Mouse (Mus musculus): ENCODE results near the gene Usp39.

DNA sequence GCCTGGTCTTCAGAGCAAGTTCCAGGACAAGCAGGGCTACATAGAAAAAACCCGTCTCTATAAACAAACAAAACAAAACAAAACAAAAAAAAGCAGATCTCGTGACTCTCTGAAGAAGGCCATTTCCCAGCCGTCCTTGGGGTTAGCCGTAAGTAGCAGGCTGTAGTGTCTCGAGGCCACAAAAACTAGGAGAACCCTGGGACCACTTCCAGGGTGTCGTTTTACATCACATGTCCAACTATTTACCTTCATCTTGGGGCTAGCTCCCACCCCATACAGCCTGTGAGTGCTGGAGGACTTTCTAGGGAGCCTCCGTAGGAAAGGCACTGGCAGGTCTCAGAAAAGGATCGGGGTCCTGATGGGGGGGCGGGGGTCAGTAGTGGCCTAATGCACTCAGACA lies 41.5 kb downstream of the Usp39 start:
- no peak for TF ChIP-seq CTCF (IDR thresholded peaks at IDR 0.05; ENCODE audit: extremely low read depth, insufficient read length, insufficient replicate concordance, low read depth, low read length)
- TF ChIP-seq POLR2A (IDR thresholded peaks at IDR 0.05; ENCODE audit: low read depth, low read length), result no peak
